Mouse (Mus musculus) Patski (cell line): ENCODE measurements around the gene Ube2b. TPM values are rescaled to one million over a fixed set of nuclear protein-coding genes. Genes with fewer than 3 reads are reported as not detected.

Source experiments
- ATAC-seq: fragments of 100-300 bp; one replicate; pipeline ENCODE4 v1.8.0; 2021
- CTCF ChIA-PET: fragments of 350-600 bp; sonication (Branson Sonifier 250); formaldehyde crosslinking; loops from one replicate; lab custom pipeline; 2022; ENCODE audit warnings: inconsistent platforms; lab: Charles Lee
- POLR2A ChIA-PET: fragments of 350-600 bp; sonication (Branson Sonifier 250); formaldehyde crosslinking; loops from one replicate; lab custom pipeline; 2022; ENCODE audit warnings: antibody characterized with exemption, inconsistent platforms; lab: Charles Lee
- DNase-seq: peaks from one replicate; pipeline ENCODE4 v3.0.0-alpha.2; 2011; ENCODE audit warnings: low read depth, low spot score
- H3K27me3 ChIP-seq: fragments of 371-371 bp; one replicate; pipeline ENCODE4 v1.5.1; 2021
- CTCF ChIP-seq: fragments of 100-300 bp; IDR thresholded peaks from one replicate; pipeline ENCODE4 v1.5.1; 2021
- in situ Hi-C: fragments of 300-500 bp; cut with MboI; formaldehyde crosslinking; loops from 3 replicates; pipeline ENCODE4 v1.11.1; 2018; ENCODE audit warnings: low pct_unique_long_range_greater_than_20kb, mixed read lengths
- polyA plus RNA-seq: library from polyadenylated mRNA; unstranded; gene quantifications from one replicate; pipeline ENCODE4 v1.2.3, GENCODE M21; 2021

Ube2b gene
- polyA plus RNA-seq, 1 experiment from 2014 or later = 227 TPM

GRCm38 (mm10) chr11:51940511-51940955 lies 60.0 kb downstream of the Ube2b start:
- in situ Hi-C loops = no loop called here
- ATAC-seq (peak; percentile 64), DNase-seq (peak; percentile 90)
- no peak for TF ChIP-seq CTCF
- ChIA-PET POLR2A (interaction anchor here (1.2 to 5.8 kb wide), 4 partner anchors 18 to 84 kb away, joined by 5 to 21 read pairs (median 18); partner anchors contain the start of genes Cdkn2aipnl and Jade2), CTCF (interaction anchor here (0.9 to 4.0 kb wide), 8 partner anchors 10 to 121 kb away, joined by 3 to 21 read pairs (median 3); partner anchors contain the start of gene Cdkn2aipnl)
- H3K27me3 ChIP-seq = no peaks in the 10 kb centered on the region

GRCm38 (mm10) chr11:51939590-51939955 lies 61.0 kb downstream of the Ube2b start:
- no peak for TF ChIP-seq CTCF
- POLR2A ChIA-PET = interaction anchor here (3.0 to 5.8 kb wide), 3 partner anchors 23 to 83 kb away, joined by 17 to 21 read pairs (median 18); partner anchors contain the start of genes Cdkn2aipnl and Jade2
- DNase-seq = no peak
- CTCF ChIA-PET = interaction anchor here (1.4 to 4.0 kb wide), 4 partner anchors 9 to 120 kb away, joined by 3 to 21 read pairs (median 8); partner anchors contain the start of gene Cdkn2aipnl
- no peak for ATAC-seq
- no peaks in the 10 kb centered on the region for H3K27me3 ChIP-seq
- in situ Hi-C loops = no loop called here

GRCm38 (mm10) chr11:51938817-51939589 lies 61.6 kb downstream of the Ube2b start:
- DNase-seq = no peak
- POLR2A ChIA-PET = interaction anchor here (1.5 to 5.8 kb wide), 4 partner anchors 23 to 82 kb away, joined by 3 to 21 read pairs (median 18); partner anchors contain the start of genes Cdkn2aipnl and Jade2
- in situ Hi-C loops = no loop called here
- no peak for TF ChIP-seq CTCF
- CTCF ChIA-PET = interaction anchor here (1.4 to 4.0 kb wide), 6 partner anchors 9 to 119 kb away, joined by 3 to 21 read pairs (median 8); partner anchors contain the start of gene Cdkn2aipnl
- no peak for ATAC-seq
- no peaks in the 10 kb centered on the region for H3K27me3 ChIP-seq

- TF ChIP-seq CTCF = no peak
- H3K27me3 ChIP-seq = no peaks in the 10 kb centered on the region
- CTCF ChIA-PET = interaction anchor here (1.0 to 2.7 kb wide), 4 partner anchors 12 to 36 kb away, joined by 3 to 10 read pairs (median 5); no protein-coding TSS in a partner anchor
- ATAC-seq (peak; percentile 82), DNase-seq (peak; percentile 98)
- POLR2A ChIA-PET = interaction anchor here (0.6 to 5.8 kb wide), 9 partner anchors 12 to 170 kb away, joined by 3 to 18 read pairs (median 3); partner anchors contain the start of genes Cdkn2aipnl and Jade2
- in situ Hi-C loops = no loop called here
Observed at GRCm38 (mm10) chr11:51937361-51937781, 63.2 kb downstream of the Ube2b start.

GRCm38 (mm10) chr11:51935636-51936434 lies 64.7 kb downstream of the Ube2b start:
- no peak for TF ChIP-seq CTCF
- CTCF ChIA-PET = interaction anchor here (0.8 to 2.7 kb wide), 3 partner anchors 10 to 33 kb away, joined by 3 to 10 read pairs (median 3); no protein-coding TSS in a partner anchor
- no peak for ATAC-seq
- POLR2A ChIA-PET = interaction anchor here (0.6 to 0.8 kb wide), 3 partner anchors 14 to 81 kb away, joined by 3 to 4 read pairs (median 4); no protein-coding TSS in a partner anchor
- DNase-seq = no peak
- in situ Hi-C loops = no loop called here
- no peaks in the 10 kb centered on the region for H3K27me3 ChIP-seq

Other genes with a start within 250 kb of the Ube2b start
- 18.8 TPM for gene Sec24a, start 237.1 kb downstream of the Ube2b start, polyA plus RNA-seq
- 91.0 TPM for gene Sar1b, start 237.1 kb downstream of the Ube2b start, polyA plus RNA-seq
- gene Jade2, start 143.1 kb downstream of the Ube2b start, polyA plus RNA-seq = 31.6 TPM
- gene Cdkn2aipnl, start 33.1 kb downstream of the Ube2b start, polyA plus RNA-seq = 32.2 TPM
- 6.3 TPM for gene Cdkl3, start 3.5 kb upstream of the Ube2b start, polyA plus RNA-seq
- gene Ppp2ca, start 97.9 kb upstream of the Ube2b start, polyA plus RNA-seq = 78.7 TPM
- not detected for gene Olfr1373, start 144.8 kb upstream of the Ube2b start, polyA plus RNA-seq
- gene Olfr1371, start 213.2 kb upstream of the Ube2b start, polyA plus RNA-seq = not detected
- gene Skp1a, start 231.2 kb upstream of the Ube2b start, polyA plus RNA-seq = 485 TPM